8 mouse cellular contexts compared by ENCODE assay signal in the genomic region with DNA sequence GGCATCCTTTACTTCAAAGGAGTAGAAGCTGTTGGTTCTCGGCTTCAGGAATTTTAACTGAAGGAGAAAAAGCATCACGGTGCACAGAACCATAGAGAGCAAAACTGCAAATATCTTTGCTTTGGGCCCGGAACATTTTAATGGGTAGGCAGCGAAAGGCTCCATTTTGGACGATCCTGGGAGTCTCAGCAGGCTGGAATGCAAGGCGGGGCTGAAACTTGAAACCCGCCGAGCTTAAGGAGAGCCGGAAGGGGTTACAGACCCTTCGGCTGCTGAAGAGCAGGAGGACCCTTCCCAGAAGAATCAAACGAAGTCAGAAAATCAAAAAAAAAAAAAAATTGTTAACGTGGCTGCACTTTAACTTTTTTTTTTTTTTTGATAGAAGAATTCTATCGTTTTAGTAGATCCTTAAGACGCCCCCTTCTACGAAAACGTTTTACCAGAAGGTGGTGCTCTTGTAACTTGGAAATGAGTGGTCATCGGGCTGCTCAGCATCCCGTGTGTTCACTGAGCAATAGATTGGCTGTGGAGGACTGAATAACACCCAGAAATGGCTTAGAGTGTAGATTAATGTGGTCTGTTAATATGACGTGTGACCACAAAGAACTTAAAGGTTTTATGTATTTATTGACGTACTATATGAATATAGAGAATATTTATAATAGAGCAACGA. TPM values are rescaled to one million over a fixed set of nuclear protein-coding genes. Genes with fewer than 3 reads are reported as not detected.
DNase-seq lines count a peak whose midpoint lies in the region; ATAC-seq and TF ChIP-seq lines count a peak whose summit lies in the region.

A gene (minus strand): TSS at position 200 of the 673 bp plus-strand sequence.

- peak; percentile 67 for DNase-seq in 3134 (ENCODE audit: extremely low read depth, insufficient read length, low spot score)
- DNase-seq in T-cell, adult 2 months (ENCODE audit: low spot score) = peak; percentile 23
- DNase-seq in kidney, postnatal 0 days (ENCODE audit: low spot score) = peak; percentile 93
- peak; percentile 78 for DNase-seq in neural tube, embryonic 11.5 days (ENCODE audit: low spot score)
- DNase-seq in thymus, postnatal 14 days = peak; percentile 65

- peak within 1 kb of the TSS; percentile 75 for H3K9ac ChIP-seq in heart, embryonic 14.5 days (ENCODE audit: low read length)
- peak within 1 kb of the TSS; percentile 67 for H3K9ac ChIP-seq in kidney, postnatal 0 days (ENCODE audit: low read depth, low read length)
- no peak within 1 kb of the TSS for H3K9ac ChIP-seq in liver, embryonic 15.5 days
- peak within 1 kb of the TSS; percentile 51 for H3K9ac ChIP-seq in neural tube, embryonic 11.5 days (ENCODE audit: low read length)

- H3K36me3 ChIP-seq in heart, embryonic 14.5 days (ENCODE audit: control insufficient read depth, insufficient read depth, low read length) = peaks cover 18% of the 10 kb centered on the region
- H3K36me3 ChIP-seq in kidney, postnatal 0 days (ENCODE audit: insufficient read depth, low read length) = peaks cover 7% of the 10 kb centered on the region
- H3K36me3 ChIP-seq in liver, embryonic 15.5 days (replicated peaks) = no peaks in the 10 kb centered on the region
- no peaks in the 10 kb centered on the region for H3K36me3 ChIP-seq in neural tube, embryonic 11.5 days (ENCODE audit: control insufficient read depth, insufficient read depth, low read length)

- peaks cover 14% of the 10 kb centered on the region for H3K4me1 ChIP-seq in embryonic fibroblast, embryonic 13.5 days (ENCODE audit: control insufficient read depth, insufficient read depth, low read length)
- peaks cover 2 to 11% of the 10 kb centered on the region in 2 experiments; a peak in 3 of 4 replicates for H3K4me1 ChIP-seq in heart, embryonic 14.5 days (ENCODE audit: control insufficient read depth in 2 of 2, insufficient read depth in 2 of 2, low read length in 2 of 2)
- peaks cover 2% of the 10 kb centered on the region; the same call in 1 of the 2 replicates for H3K4me1 ChIP-seq in kidney, postnatal 0 days (replicated peaks; ENCODE audit: insufficient read depth, low read length)
- H3K4me1 ChIP-seq in liver, embryonic 15.5 days (replicated peaks) = no peaks in the 10 kb centered on the region
- no peaks in the 10 kb centered on the region for H3K4me1 ChIP-seq in neural tube, embryonic 11.5 days (ENCODE audit: control insufficient read depth, insufficient read depth, low read length)

- no peaks in the 10 kb centered on the region for H3K27me3 ChIP-seq in heart, embryonic 14.5 days (ENCODE audit: control insufficient read depth, insufficient read depth, low read length)
- no peaks in the 10 kb centered on the region for H3K27me3 ChIP-seq in kidney, postnatal 0 days (ENCODE audit: insufficient read depth, low read length)
- peaks cover 27% of the 10 kb centered on the region for H3K27me3 ChIP-seq in liver, embryonic 15.5 days
- H3K27me3 ChIP-seq in neural tube, embryonic 11.5 days (ENCODE audit: control insufficient read depth, insufficient read depth, low read length) = no peaks in the 10 kb centered on the region

- 4% methylated on average over 21 of the region's 21 CpGs for WGBS in heart, embryonic 14.5 days
- WGBS in kidney, postnatal 0 days = 5% methylated on average over 21 of the region's 21 CpGs
- WGBS in liver, embryonic 15.5 days (ENCODE audit: insufficient replicate concordance) = 6% methylated on average over 21 of the region's 21 CpGs
- 7% methylated on average over 21 of the region's 21 CpGs for WGBS in neural tube, embryonic 11.5 days

- peak; percentile 80 for ATAC-seq in heart, embryonic 14.5 days (ENCODE audit: insufficient number of reproducible peaks, insufficient read depth, low FRiP score, low read depth)
- peak; percentile 87 for ATAC-seq in kidney, postnatal 0 days (replicated peaks; ENCODE audit: low FRiP score, low read depth)
- ATAC-seq in liver, embryonic 15.5 days (ENCODE audit: insufficient read depth) = no peak
- peak; percentile 84 for ATAC-seq in neural tube, embryonic 11.5 days (ENCODE audit: insufficient read depth, low FRiP score, low TSS enrichment)

- H3K4me2 ChIP-seq in heart, embryonic 14.5 days (ENCODE audit: low read length) = peak within 1 kb of the TSS; percentile 76
- H3K4me2 ChIP-seq in kidney, postnatal 0 days (ENCODE audit: low read length) = peak within 1 kb of the TSS; percentile 61
- peak within 1 kb of the TSS; percentile 13; the same call in 1 of the 2 replicates for H3K4me2 ChIP-seq in liver, embryonic 15.5 days
- H3K4me2 ChIP-seq in neural tube, embryonic 11.5 days (ENCODE audit: low read depth) = peak within 1 kb of the TSS; percentile 32

- peak within 1 kb of the TSS; percentile 99 for H3K27ac ChIP-seq in embryonic fibroblast, embryonic 13.5 days (ENCODE audit: insufficient read depth, low read length)
- peak within 1 kb of the TSS; percentile 64 to 85 for H3K27ac ChIP-seq in heart, embryonic 14.5 days (replicated peaks in 1 of 2; ENCODE audit: control insufficient read depth in 1 of 2, insufficient read depth in 1 of 2, low read depth in 2 of 2, low read length in 2 of 2)
- peak within 1 kb of the TSS; percentile 83 for H3K27ac ChIP-seq in kidney, postnatal 0 days
- no peak within 1 kb of the TSS for H3K27ac ChIP-seq in liver, embryonic 15.5 days (replicated peaks)
- H3K27ac ChIP-seq in neural tube, embryonic 11.5 days (ENCODE audit: low read depth, low read length) = no peak within 1 kb of the TSS

- peak within 1 kb of the TSS; percentile 77 for H3K4me3 ChIP-seq in embryonic fibroblast, embryonic 13.5 days (ENCODE audit: insufficient read depth, low read length)
- peak within 1 kb of the TSS; percentile 57 to 67 for H3K4me3 ChIP-seq in heart, embryonic 14.5 days (ENCODE audit: control insufficient read depth in 1 of 2, insufficient read depth in 1 of 2, low read depth in 1 of 2, low read length in 2 of 2)
- peak within 1 kb of the TSS; percentile 58 for H3K4me3 ChIP-seq in kidney, postnatal 0 days (replicated peaks; ENCODE audit: low read depth, low read length)
- peak within 1 kb of the TSS; percentile 30 for H3K4me3 ChIP-seq in liver, embryonic 15.5 days (replicated peaks)
- H3K4me3 ChIP-seq in neural tube, embryonic 11.5 days (ENCODE audit: low read depth, low read length) = peak within 1 kb of the TSS; percentile 44

- no peak for TF ChIP-seq CTCF in embryonic fibroblast, embryonic 13.5 days (IDR thresholded peaks at IDR 0.05; ENCODE audit: borderline replicate concordance, insufficient read depth, low read length)
- TF ChIP-seq CTCF in kidney, postnatal 0 days (IDR thresholded peaks at IDR 0.05; ENCODE audit: low read depth) = peak; percentile 71

- H3K9me3 ChIP-seq in heart, embryonic 14.5 days (ENCODE audit: control insufficient read depth, low read length) = no peaks in the 10 kb centered on the region
- H3K9me3 ChIP-seq in kidney, postnatal 0 days (replicated peaks; ENCODE audit: low read length) = no peaks in the 10 kb centered on the region
- H3K9me3 ChIP-seq in liver, embryonic 15.5 days (replicated peaks) = no peaks in the 10 kb centered on the region
- no peaks in the 10 kb centered on the region for H3K9me3 ChIP-seq in neural tube, embryonic 11.5 days (ENCODE audit: control insufficient read depth, low read length)

- peak; percentile 84 for TF ChIP-seq POLR2A in embryonic fibroblast, embryonic 13.5 days (IDR thresholded peaks at IDR 0.05; ENCODE audit: low read depth, low read length)

RNA-seq across cellular contexts. Expression of the gene that starts here (rescaled TPM):
- polyA plus RNA-seq in embryonic fibroblast, embryonic 13.5 days (2011; ENCODE audit: insufficient read length, low read depth, missing spikeins) = 313 and 341 TPM in 2 replicates
- polyA plus RNA-seq in heart, embryonic 14.5 days (2014; fragmentation: Nextera tagmentation; extraction: Ambion mirVana) = 126 and 147 TPM in 2 replicates
- 153 and 165 TPM in 2 replicates for polyA plus RNA-seq in kidney, postnatal 0 days (2015; fragmentation: Nextera tagmentation; extraction: Ambion mirVana)
- 5.7 and 6.7 TPM in 2 replicates for polyA plus RNA-seq in liver, embryonic 15.5 days (2015; fragmentation: Nextera tagmentation; extraction: Ambion mirVana)
- polyA plus RNA-seq in neural tube, embryonic 11.5 days (2014; fragmentation: Nextera tagmentation; extraction: Ambion mirVana) = 95.2 and 101 TPM in 2 replicates

Comparison
In these comparisons a context has a peak if more than half of its experiments do, and no peak if none do; other contexts are left out.
1. RNA of the gene that starts here (polyA plus RNA-seq): 313 to 341 TPM in embryonic fibroblast, embryonic 13.5 days, 153 to 165 TPM in kidney, postnatal 0 days, 126 to 147 TPM in heart, embryonic 14.5 days and 95.2 to 101 TPM in neural tube, embryonic 11.5 days; 5.7 to 6.7 TPM in liver, embryonic 15.5 days; every median in the first group is over 10 times any median in the second.
2. DNase-seq: peak in every context shown above with its lines; median percentile 93 in kidney, postnatal 0 days; 78 in neural tube, embryonic 11.5 days; 67 in 3134; 65 in thymus, postnatal 14 days; 23 in T-cell, adult 2 months.
3. H3K27ac ChIP-seq: peak in embryonic fibroblast, embryonic 13.5 days (single experiment), heart, embryonic 14.5 days (2 of 2) and kidney, postnatal 0 days (single experiment); none in liver, embryonic 15.5 days (single experiment) and neural tube, embryonic 11.5 days (single experiment).
4. H3K4me2 ChIP-seq: peak in every context shown above with its lines; median percentile 76 in heart, embryonic 14.5 days; 61 in kidney, postnatal 0 days; 32 in neural tube, embryonic 11.5 days; 13 in liver, embryonic 15.5 days.
5. Peak in every context shown above with its lines, with median percentiles within 50 percentile points of each other: H3K4me3 ChIP-seq.